In the genomic region with DNA sequence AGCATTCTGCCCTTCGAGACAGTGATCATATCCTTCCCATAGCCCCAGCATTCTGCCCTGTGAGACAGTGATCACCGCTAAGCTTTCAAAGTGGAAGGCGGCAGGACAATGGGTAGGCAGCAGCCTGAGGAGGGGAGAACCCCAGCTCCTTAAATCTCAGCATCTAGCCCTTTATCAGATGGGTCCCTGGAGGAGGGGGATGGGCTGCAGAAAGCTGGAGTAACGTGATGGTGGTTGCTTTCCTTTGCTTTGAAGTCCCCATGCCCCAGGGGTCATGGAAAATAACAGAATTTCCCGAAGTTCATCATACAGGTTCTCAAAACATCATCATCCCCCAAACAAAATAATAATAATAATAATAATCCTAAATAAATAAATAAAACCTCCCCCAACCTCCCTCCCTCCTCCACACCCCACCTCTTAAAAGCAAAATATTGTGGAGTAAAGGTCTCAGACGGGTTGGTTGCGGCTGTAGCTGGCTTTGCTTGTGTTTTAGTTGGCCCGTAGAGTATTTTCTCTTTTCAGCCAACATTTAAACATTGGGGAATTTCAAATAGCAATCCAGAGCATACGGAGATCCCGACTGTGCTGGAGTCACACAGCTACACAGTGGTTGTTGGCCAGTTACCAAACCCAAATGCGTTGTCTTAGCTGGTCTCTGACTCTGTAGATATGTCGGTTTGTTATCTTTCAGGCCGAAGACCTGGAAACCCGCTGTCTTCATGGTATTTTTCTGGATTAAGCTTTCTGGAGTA, we compare ENCODE assay signal across 11 mouse cellular contexts.
DNase-seq lines count a peak whose midpoint lies in the region; ATAC-seq and TF ChIP-seq lines count a peak whose summit lies in the region.
"Had no signal": no experiment of that assay in that cellular context is flagged by ENCODE, and none has a peak within 500 bp of the region (broad histone marks: within the 10 kb centered on the region; RNA-seq: fewer than 3 reads in every experiment).

No protein-coding gene starts in this region.

- no peak for ATAC-seq in liver, embryonic 12.5 days

- no peaks in the 10 kb centered on the region for H3K9me3 ChIP-seq in liver, embryonic 12.5 days (replicated peaks)
- H3K9me3 ChIP-seq: forebrain, embryonic 12.5 days had no signal

- H3K79me2 ChIP-seq in liver, adult 2 months (ENCODE audit: control insufficient read depth, insufficient read depth, low read length): no peaks in the 10 kb centered on the region

- H3K27ac ChIP-seq in liver, adult 2 months (replicated peaks; ENCODE audit: insufficient read depth, low read depth, low read length): no peak overlapping the region
- no peak overlapping the region for H3K27ac ChIP-seq in liver, embryonic 12.5 days
- H3K27ac ChIP-seq: forebrain, embryonic 12.5 days; heart, adult 2 months had no signal

- H3K4me2 ChIP-seq in liver, embryonic 12.5 days: no peak overlapping the region
- H3K4me2 ChIP-seq: forebrain, embryonic 12.5 days had no signal

- no peak overlapping the region for H3K9ac ChIP-seq in liver, adult 2 months (ENCODE audit: low read depth, low read length)
- H3K9ac ChIP-seq in liver, embryonic 12.5 days: no peak overlapping the region
- H3K9ac ChIP-seq: forebrain, embryonic 12.5 days had no signal

- no peaks in the 10 kb centered on the region for H3K36me3 ChIP-seq in liver, adult 2 months (ENCODE audit: control insufficient read depth, insufficient read depth, low read length)
- H3K36me3 ChIP-seq in liver, embryonic 12.5 days: no peaks in the 10 kb centered on the region
- H3K36me3 ChIP-seq: forebrain, embryonic 12.5 days had no signal

- no peaks in the 10 kb centered on the region for H3K27me3 ChIP-seq in liver, adult 2 months (ENCODE audit: control insufficient read depth, insufficient read depth, low read length)
- H3K27me3 ChIP-seq in liver, embryonic 12.5 days (replicated peaks): no peaks in the 10 kb centered on the region
- H3K27me3 ChIP-seq: forebrain, embryonic 12.5 days had no signal

- DNase-seq in liver, adult 2 months (ENCODE audit: extremely low read depth, low read depth, low spot score): peak; percentile 4
- peak; percentile 78 for DNase-seq in fibroblast of lung, adult 2 months (ENCODE audit: low read depth)
- DNase-seq in kidney, adult 18-20 months: peak; percentile 16
- peak; percentile 32 for DNase-seq in skeletal muscle tissue, adult 2 months (ENCODE audit: low read depth, low spot score)
- DNase-seq in ovary, postnatal 36 days (ENCODE audit: low spot score): no peak
- no peak for DNase-seq in thymus, postnatal 14 days
- DNase-seq: cerebellum, postnatal 25 days; right cerebral cortex, adult 18-20 months had no signal

- H3K4me3 ChIP-seq in liver, adult 2 months (ENCODE audit: insufficient read depth, low read depth, low read length): no peak overlapping the region
- H3K4me3 ChIP-seq in liver, embryonic 12.5 days: no peak overlapping the region
- H3K4me3 ChIP-seq: forebrain, embryonic 12.5 days; heart, adult 2 months had no signal

- H3K4me1 ChIP-seq in liver, adult 2 months (ENCODE audit: control insufficient read depth, insufficient read depth, low read length): no peaks in the 10 kb centered on the region
- no peaks in the 10 kb centered on the region for H3K4me1 ChIP-seq in liver, embryonic 12.5 days

- TF ChIP-seq CTCF in liver, adult 2 months (IDR thresholded peaks at IDR 0.05; ENCODE audit: low read depth, low read length): no peak

- no peak for TF ChIP-seq POLR2A in liver, adult 2 months (IDR thresholded peaks at IDR 0.05; ENCODE audit: extremely low read depth, insufficient read depth, low read length)

- WGBS in liver, adult 2 months: 56% methylated on average over 14 of the region's 14 CpGs
- 61% methylated on average over 14 of the region's 14 CpGs for WGBS in liver, embryonic 12.5 days (ENCODE audit: insufficient replicate concordance)

Comparison
In these comparisons a context has a peak if more than half of its experiments do, and no peak if none do; other contexts are left out.
1. DNase-seq: peak in liver, adult 2 months (single experiment), fibroblast of lung, adult 2 months (single experiment), kidney, adult 18-20 months (single experiment) and skeletal muscle tissue, adult 2 months (single experiment); none in ovary, postnatal 36 days (single experiment) and thymus, postnatal 14 days (single experiment).